Mouse (Mus musculus) liver, postnatal 0 days (tissue): ENCODE measurements around the gene Smco2.

Experiments used
- CTCF ChIP-seq: sonication (generic); IDR thresholded peaks from 2 replicates; pipeline ENCODE4 v1.5.1; 2016; ENCODE audit warnings: antibody characterized with exemption, low read depth
- EP300 ChIP-seq: IDR thresholded peaks from 2 replicates; pipeline ENCODE4 v1.6.1; 2016; ENCODE audit warnings: antibody characterized with exemption, low read depth, mild to moderate bottlenecking

DNA sequence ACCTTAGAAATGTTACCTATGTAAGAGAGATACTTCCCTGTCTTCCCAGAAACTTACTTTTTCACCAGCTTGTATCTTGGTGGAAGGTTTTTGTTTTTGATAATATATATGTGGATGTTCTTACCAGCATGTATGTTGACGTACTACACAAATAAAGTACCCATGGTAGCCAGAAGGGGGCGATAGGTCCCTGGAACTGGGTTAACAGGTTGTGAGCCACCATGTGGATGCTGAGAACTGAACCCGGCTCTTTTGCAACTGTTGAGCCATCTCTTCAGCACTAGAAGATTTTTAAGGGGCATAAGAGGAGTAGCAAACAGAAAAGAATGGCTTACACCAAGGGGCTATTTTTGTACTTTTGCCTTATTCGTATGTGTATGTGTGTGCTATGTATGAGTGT is 15.8 kb downstream of the Smco2 start:
- TF ChIP-seq CTCF (peak; percentile 46), EP300 (no peak)
